Mouse (Mus musculus) forebrain, embryonic 11.5 days (tissue): Measurements from ENCODE around the gene Ubl3. TPM values are rescaled to one million over a fixed set of nuclear protein-coding genes. Genes with fewer than 3 reads are reported as not detected.

Experiments used
- ATAC-seq: fragments of 200-750 bp; cut with Nextera tagmentation; replicated peaks from 2 replicates; pipeline ENCODE4 v1.8.0; 2017; ENCODE audit warnings: moderate TSS enrichment; ENCODE audit not compliant: low FRiP score
- DNase-seq: peaks from one replicate; pipeline ENCODE4 v3.0.0-alpha.2; 2017; ENCODE audit warnings: low spot score
- H3K27ac ChIP-seq: fragments of 300-500 bp; sonication (generic); 2 replicates; pipeline ENCODE4 v1.5.1; 2014; ENCODE audit warnings: low read depth, low read length
- H3K27me3 ChIP-seq: fragments of 300-500 bp; sonication (generic); 2 replicates; pipeline ENCODE4 v1.6.1; 2014; ENCODE audit warnings: mild to moderate bottlenecking, low read length, mixed read lengths; ENCODE audit not compliant: control insufficient read depth, insufficient read depth
- H3K36me3 ChIP-seq: fragments of 300-500 bp; sonication (generic); 2 replicates; pipeline ENCODE4 v1.6.1; 2014; ENCODE audit warnings: mild to moderate bottlenecking, low read length, moderate library complexity, mixed read lengths; ENCODE audit not compliant: control insufficient read depth, insufficient read depth
- H3K4me1 ChIP-seq: fragments of 300-500 bp; sonication (generic); replicated peaks from 2 replicates; pipeline ENCODE4 v1.6.1; 2014; ENCODE audit warnings: low read length, mixed read lengths; ENCODE audit not compliant: control insufficient read depth, insufficient read depth
- H3K4me2 ChIP-seq: fragments of 300-500 bp; sonication (generic); 2 replicates; pipeline ENCODE4 v1.6.1; 2014; ENCODE audit warnings: low read depth, mild to moderate bottlenecking, low read length, moderate library complexity, mixed read lengths; ENCODE audit not compliant: severe bottlenecking
- H3K4me3 ChIP-seq: fragments of 300-500 bp; sonication (generic); 2 replicates; pipeline ENCODE4 v1.5.1; 2014; ENCODE audit warnings: low read depth, low read length
- H3K9ac ChIP-seq: fragments of 300-500 bp; sonication (generic); 2 replicates; pipeline ENCODE4 v1.6.1; 2014; ENCODE audit warnings: low read length
- H3K9me3 ChIP-seq: fragments of 300-500 bp; sonication (generic); 2 replicates; pipeline ENCODE4 v1.6.1; 2016; ENCODE audit warnings: low read length, mixed read lengths; ENCODE audit not compliant: control insufficient read depth
- WGBS: fragments of 180-500 bp; shearing (Covaris S2); extraction: QIAGEN DNeasy Blood & Tissue Kit; methylation state at CpG from one replicate; pipeline ENCODE4 v1.1.7; 2014; 5-methylcytosine and 5-hydroxymethylcytosine counted together
- polyA plus RNA-seq: library from polyadenylated mRNA; unstranded; fragments of >200 nt; fragmentation: Nextera tagmentation; extraction: Ambion mirVana; gene quantifications from 2 replicates; pipeline ENCODE4 v1.2.1, GENCODE M21; 2014

Ubl3 gene
- polyA plus RNA-seq, 1 experiment from 2014 or later = 84.2 TPM

DNA sequence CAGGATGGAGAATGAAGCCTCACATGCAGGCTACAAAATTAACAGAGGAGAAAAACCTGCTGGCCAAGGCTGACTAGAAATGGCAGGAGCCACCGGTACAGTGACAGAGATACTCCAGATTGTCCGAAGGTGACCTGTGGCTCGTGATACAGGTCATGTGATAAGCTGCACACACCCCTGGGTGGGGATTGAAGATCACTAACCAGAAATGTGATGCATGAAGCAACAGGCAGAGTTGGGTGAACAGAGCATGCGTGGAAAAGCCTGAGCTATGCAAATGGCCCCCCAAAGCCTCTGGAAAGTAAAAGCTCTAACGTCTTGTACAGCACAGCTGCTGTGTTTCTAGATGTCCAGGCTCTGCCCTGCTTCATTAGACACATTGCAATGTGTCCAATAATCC lies 3.9 kb upstream of the Ubl3 start:
- WGBS = 79% methylated on average over 5 of the region's 5 CpGs
- DNase-seq = no peak
- Histone ChIP-seq H3K9ac (no peak overlapping the region), H3K27me3 (no peaks in the 10 kb centered on the region), H3K27ac (no peak overlapping the region), H3K4me1 (0 out of 2 replicates have a peak, but pooled peaks cover 5% of the 10 kb centered on the region), H3K9me3 (no peaks in the 10 kb centered on the region), H3K4me3 (no peak overlapping the region), H3K4me2 (no peak overlapping the region), H3K36me3 (no peaks in the 10 kb centered on the region)
- ATAC-seq = no peak

DNA sequence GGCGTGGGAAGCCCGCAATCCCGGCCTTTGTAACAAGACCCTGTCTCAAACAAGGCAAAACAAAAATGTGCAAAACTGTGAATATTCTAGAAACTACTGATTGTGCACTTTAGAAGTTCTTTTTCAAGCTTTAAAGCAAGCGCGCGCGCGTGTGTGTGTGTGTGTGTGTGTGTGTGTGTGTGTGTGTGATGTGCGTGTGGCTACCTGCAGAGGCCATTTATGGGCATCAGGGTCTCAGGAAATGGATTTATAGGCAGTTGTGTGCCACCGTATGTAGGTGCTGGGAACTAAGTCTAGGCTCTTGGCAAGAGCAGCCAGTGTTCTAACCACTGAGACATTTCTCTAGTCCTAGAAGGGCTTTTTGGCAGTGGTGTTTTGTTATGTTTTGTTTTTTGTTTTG lies 2.6 kb upstream of the Ubl3 start:
- ATAC-seq (no peak), DNase-seq (no peak)
- no peak overlapping the region for H3K4me3 ChIP-seq
- H3K9me3 ChIP-seq = no peaks in the 10 kb centered on the region
- no peak overlapping the region for H3K9ac ChIP-seq
- WGBS = 69% methylated on average over 10 of the region's 10 CpGs
- H3K4me2 ChIP-seq = no peak overlapping the region; the same call in 1 of the 2 replicates
- H3K27me3 ChIP-seq = no peaks in the 10 kb centered on the region
- H3K36me3 ChIP-seq = no peaks in the 10 kb centered on the region
- H3K27ac ChIP-seq = no peak overlapping the region
- 0 out of 2 replicates have a peak, but pooled peaks cover 5% of the 10 kb centered on the region for H3K4me1 ChIP-seq

DNA sequence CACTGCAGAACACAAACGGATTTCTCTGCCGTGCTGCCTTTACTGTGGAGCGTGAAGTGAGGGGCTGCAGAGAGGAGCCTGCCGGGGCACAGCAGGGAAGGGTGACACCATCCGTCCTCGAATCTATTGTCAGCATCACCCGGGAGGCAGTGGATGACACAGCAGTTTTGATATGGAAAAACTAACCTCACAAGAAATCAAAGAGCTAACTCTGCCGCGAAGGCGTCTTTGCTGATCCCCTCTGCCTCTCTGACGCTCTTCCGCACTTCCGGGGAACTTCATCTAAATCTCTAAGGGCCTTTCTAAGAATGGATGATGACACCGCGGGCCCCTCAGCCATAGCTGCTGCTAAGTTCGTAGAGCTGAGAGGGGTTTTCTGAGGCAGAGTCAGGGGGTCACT lies 2.1 kb upstream of the Ubl3 start:
- Histone ChIP-seq H3K4me1 (0 out of 2 replicates have a peak, but pooled peaks cover 5% of the 10 kb centered on the region), H3K27ac (no peak overlapping the region), H3K4me3 (peak overlapping the region; percentile 13), H3K4me2 (peak overlapping the region; percentile 42), H3K36me3 (no peaks in the 10 kb centered on the region), H3K27me3 (no peaks in the 10 kb centered on the region), H3K9me3 (no peaks in the 10 kb centered on the region), H3K9ac (no peak overlapping the region)
- ATAC-seq (no peak), DNase-seq (no peak)
- WGBS = 3% methylated on average over 16 of the region's 16 CpGs

DNA sequence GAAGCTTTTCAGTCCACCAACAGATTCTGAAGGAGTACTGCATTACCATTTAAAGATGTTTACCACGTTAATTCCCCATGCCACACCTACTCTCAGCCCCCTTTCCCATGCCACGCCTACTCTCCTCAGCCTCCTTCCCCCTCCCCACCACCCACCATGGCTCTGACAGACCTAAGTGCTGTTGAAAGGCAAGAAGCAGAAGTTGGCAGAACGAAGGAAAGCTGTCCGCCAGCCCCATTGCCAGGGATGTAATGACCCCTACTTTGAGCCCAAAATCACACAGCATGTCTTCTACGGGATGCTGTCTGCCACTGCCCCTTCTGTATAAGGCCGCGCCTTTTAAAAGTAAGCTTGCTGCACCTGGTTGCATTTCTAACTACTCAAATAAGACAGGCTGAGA lies 1.7 kb upstream of the Ubl3 start:
- Histone ChIP-seq H3K4me2 (peak overlapping the region; percentile 42), H3K4me1 (peaks cover 5% of the 10 kb centered on the region; the same call in 1 of the 2 replicates), H3K36me3 (no peaks in the 10 kb centered on the region), H3K4me3 (peak overlapping the region; percentile 13; the same call in 1 of the 2 replicates), H3K27me3 (no peaks in the 10 kb centered on the region), H3K27ac (no peak overlapping the region), H3K9me3 (no peaks in the 10 kb centered on the region), H3K9ac (no peak overlapping the region)
- 9% methylated on average over 7 of the region's 7 CpGs for WGBS
- no peak for DNase-seq
- ATAC-seq = no peak

DNA sequence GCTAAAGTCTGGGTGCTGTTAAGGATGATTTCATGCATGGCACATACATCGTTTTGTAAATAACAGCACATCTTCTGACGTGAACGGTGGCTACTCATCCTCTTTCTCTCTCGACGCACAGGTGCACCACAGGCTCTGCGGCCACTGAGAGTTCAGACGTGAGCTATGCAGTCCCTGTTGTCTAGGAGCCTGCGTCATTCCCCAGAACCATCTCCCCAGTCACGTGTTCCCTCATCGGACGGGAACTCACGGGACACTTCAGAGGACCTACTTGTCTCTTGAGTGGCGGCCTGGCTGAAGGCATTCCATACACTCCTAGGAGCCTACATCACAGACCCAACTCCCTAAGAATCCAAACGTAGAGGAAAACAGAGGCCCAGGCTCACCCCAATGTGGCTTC lies 1.1 kb upstream of the Ubl3 start:
- no peak for ATAC-seq
- Histone ChIP-seq H3K4me1 (peaks cover 5% of the 10 kb centered on the region; the same call in 1 of the 2 replicates), H3K27me3 (no peaks in the 10 kb centered on the region), H3K4me2 (no peak overlapping the region), H3K9ac (no peak overlapping the region), H3K36me3 (no peaks in the 10 kb centered on the region), H3K9me3 (no peaks in the 10 kb centered on the region), H3K27ac (no peak overlapping the region), H3K4me3 (no peak overlapping the region)
- 26% methylated on average over 14 of the region's 14 CpGs for WGBS
- no peak for DNase-seq

DNA sequence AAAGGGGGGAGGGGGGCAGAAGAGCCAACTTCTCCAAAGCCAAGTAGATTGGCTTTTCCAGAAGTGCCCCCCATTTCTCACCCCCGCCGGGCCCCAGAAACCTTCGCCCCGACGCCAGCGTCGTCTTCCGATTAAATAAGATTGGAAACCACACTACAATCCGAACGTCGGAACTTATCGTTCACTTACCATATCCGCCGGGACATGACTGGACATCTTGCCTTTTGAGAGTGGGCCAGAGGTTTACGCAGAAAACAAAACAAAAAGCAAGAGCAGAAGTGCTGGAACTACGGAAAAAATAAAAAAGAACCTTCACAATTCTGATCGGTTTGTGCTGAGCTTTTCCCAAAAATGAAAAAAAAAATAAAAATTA lies 839 bp downstream of the Ubl3 start:
- peak overlapping the region; percentile 97 for H3K27ac ChIP-seq
- peak; percentile 60 for DNase-seq
- H3K9me3 ChIP-seq = no peaks in the 10 kb centered on the region
- peak overlapping the region; percentile 70 for H3K4me3 ChIP-seq
- no peaks in the 10 kb centered on the region for H3K27me3 ChIP-seq
- H3K4me1 ChIP-seq = peaks cover 11% of the 10 kb centered on the region; the same call in 1 of the 2 replicates
- WGBS = under 1% methylated on average over 17 of the region's 17 CpGs
- peak overlapping the region; percentile 66 for H3K4me2 ChIP-seq
- ATAC-seq = no peak
- no peaks in the 10 kb centered on the region for H3K36me3 ChIP-seq
- H3K9ac ChIP-seq = peak overlapping the region; percentile 85

DNA sequence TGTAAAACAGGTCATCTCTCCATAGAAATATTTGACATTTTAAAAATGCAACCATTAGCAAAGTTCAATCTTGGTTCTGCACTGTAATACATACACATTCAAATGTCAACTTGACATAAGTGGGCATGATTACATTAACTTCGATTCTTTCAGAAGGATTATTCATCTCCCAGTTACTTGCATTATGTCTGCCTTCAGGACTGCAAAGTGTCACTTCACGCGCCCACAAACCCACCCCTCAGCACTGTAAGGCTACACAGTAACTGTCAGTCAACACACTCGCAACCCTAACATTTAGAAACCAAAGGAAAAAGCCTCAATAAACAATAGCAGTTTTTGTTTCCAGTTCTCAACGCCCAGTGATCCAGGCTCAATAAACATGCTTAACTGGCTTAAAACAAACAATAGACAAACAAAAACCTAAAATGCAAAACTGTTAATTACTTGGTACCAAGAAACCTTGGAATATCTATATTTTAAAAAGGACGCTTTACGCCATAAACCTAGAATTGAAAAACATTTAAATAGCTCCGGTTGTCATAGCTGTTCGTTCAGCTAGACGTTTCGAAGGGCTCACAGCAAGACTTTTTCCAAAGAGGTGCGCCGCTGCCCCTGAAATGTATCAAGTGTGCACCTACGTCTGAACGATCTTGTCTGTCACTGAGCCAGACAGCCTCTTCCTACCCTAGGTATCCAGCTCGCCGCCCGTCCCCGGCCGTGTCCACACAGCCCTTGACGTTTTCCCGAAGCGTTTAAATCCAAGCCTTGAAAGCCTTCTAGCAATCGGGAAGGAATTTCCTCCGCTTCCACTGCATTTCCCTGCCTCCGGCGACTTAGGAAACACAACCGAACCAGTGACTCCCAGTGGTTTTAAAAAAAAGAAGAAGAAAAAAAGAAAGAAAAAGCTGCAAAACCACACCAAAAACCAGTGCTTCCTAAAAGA lies 1.5 kb downstream of the Ubl3 start:
- Histone ChIP-seq H3K4me3 (peak overlapping the region; percentile 70), H3K27me3 (no peaks in the 10 kb centered on the region), H3K4me1 (peaks cover 11% of the 10 kb centered on the region; the same call in 1 of the 2 replicates), H3K4me2 (peak overlapping the region; percentile 66), H3K27ac (peak overlapping the region; percentile 97), H3K36me3 (no peaks in the 10 kb centered on the region), H3K9me3 (no peaks in the 10 kb centered on the region), H3K9ac (peak overlapping the region; percentile 85)
- WGBS = under 1% methylated on average over 28 of the region's 28 CpGs
- DNase-seq = peak; percentile 62
- no peak for ATAC-seq

DNA sequence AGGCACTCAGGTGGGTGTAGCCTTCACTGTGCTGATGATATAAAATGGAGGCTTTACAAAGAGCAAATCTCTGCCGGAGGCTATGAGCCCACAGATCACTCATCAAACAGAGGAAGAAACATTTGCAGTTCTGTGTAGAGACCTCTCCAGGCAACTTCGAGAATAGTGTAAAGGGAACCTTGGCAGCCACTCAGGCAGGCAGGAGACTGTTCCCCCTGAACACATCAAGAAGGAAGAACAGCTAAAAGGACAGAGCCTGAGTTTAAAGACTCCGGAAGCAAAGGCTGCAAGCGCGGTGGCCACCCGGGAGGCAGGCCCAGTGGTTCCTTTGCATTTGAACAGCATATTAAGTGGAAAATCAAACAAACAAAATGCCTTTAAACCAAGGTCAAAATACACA lies 2.2 kb downstream of the Ubl3 start:
- Histone ChIP-seq H3K4me3 (peak overlapping the region; percentile 70), H3K4me2 (peak overlapping the region; percentile 66), H3K27ac (no peak overlapping the region), H3K4me1 (peaks cover 11% of the 10 kb centered on the region; the same call in 1 of the 2 replicates), H3K27me3 (no peaks in the 10 kb centered on the region), H3K9ac (peak overlapping the region; percentile 24), H3K9me3 (no peaks in the 10 kb centered on the region), H3K36me3 (no peaks in the 10 kb centered on the region)
- 3% methylated on average over 6 of the region's 6 CpGs for WGBS
- ATAC-seq = no peak
- DNase-seq = no peak
